Mouse (Mus musculus) mesoderm, embryonic 11.5 days (tissue): ENCODE measurements around the gene Fam107b.

Source experiments
- DNase-seq: peaks from one replicate; pipeline ENCODE4 v3.0.0-alpha.2; 2012; ENCODE audit warnings: low read depth, low spot score

The Fam107b gene

DNA sequence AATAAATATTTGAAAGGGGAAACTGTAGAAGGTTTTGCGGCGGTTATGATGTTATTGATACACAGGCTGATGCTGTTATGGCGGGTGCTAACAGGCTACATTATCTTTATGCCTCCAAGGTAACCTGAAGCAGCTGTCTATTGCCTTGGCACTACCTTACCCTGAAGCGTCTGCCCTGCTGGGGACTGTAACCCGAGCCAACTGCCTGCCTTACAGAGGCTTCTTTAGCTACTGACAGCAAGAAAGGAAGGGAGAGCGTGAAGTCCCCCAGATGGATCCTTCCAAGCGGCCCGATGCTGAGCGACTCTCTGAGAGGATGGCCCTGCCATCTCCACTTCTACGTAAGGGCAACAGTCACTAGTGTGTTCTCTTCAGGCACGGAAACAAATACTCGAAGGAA, at the start of gene Fam107b:
Gene Fam107b, plus strand, starts transcription at position 303 of the 400 bp plus-strand sequence.
- no peak for DNase-seq

DNA sequence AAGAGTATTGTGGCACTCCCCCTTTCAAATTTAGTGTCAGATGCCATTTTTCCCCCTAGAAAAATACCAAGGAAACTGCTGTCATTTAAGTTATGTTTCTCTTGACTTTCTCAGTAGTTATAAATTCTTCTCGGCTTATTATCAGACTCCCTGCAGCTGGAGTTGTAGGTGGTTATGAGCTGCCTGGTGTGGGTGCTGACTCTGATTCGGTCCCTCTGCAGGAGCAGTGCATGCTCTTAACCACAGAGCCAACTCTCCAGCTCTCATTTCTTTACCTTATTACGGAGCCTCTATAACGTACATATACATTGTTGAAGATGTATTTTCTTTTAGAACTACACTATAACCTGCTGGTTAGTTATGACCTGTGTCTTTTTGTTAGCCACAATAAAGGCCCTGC, 47.7 kb upstream of the Fam107b start:
- no peak for DNase-seq

DNA sequence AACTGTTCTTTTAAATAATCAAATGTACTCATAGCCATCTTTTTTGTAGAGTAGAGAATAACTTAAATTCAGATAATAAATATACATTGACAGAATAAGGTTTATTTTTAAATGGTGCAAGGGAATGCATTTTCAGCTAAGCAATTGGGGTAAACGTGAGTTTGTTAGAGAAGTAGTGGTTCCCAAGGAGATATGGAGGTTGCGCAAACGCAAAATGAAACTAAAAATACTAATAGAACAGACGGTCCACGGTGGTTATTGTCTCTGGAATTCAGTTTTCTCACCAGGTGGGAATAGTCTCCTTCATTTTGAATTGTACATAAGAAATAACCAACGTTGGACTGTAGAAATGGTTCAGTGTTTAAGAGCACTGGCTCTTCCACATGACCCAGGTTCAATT, 44.0 kb upstream of the Fam107b start:
- no peak for DNase-seq

DNA sequence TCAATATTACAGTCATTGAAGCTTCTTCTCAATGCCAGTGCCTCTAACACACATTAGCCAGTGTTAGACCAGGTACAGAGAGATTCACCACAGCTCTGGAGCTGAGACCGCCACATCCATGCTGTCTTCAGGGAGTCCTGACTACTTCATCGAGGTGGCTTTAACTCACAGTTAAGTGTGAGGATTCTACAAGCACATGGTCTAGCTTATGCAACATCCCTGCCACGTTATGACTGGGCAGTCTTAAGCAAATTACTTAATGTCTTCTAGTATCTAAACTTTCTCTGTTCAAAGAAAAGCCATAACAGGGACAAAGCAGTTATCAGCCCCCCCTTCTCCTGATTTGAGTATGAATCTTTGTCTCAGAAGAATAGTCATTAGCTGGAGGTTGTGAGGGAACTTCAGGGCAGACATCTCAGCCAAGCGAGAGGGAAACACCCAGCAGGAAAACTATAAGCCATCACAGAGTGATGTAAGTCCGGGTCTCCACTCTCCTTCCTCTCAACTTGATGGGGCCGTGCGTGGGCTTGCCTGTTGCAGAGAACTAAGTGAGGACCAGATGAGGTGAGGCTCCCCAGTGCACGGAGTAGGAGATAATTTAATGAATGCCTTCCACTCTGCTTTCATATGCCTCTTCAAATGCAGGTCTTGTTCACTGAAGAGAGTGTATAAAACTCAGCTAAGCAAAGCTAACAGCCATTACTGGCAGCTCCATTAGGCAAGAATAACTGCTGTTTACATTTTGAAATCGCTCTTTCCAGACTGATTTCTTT, 28.8 kb upstream of the Fam107b start:
- no peak for DNase-seq

DNA sequence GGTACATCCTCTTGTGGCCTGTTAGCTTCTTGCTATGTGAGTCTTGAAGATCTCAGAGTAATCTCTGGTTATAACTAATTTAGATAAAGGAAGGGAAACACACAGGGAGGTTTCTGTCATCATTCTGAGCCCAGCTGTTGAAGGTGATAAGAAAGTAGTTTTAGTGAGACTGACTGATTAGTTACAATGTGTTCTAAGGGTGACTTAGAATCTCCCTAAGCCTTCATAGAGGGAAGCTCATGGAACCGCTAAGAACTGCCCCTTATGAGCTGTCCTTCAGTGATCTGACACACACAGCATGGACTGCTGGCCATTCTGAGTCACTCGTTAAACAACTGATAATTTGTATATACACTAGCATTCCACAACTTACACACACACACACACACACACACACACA, 24.2 kb upstream of the Fam107b start:
- DNase-seq: no peak

DNA sequence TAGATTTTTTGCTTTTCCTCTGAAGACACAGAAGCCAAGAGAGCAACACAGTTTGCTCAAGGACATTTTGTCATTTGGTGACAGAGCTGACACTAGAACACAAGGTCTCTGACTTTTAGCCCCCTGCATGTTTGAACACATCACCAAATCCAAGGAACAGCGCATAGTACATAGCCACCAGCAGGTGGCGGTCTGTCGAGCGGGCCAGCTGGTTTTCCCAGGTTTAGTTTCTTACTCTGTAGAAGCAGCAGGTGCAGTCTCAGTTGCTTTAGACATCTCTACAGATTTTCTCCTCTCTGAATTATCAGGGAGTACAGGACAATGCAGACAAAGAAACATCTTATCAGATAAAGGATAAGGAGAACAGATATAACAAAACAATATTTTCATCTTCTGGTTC, 23.7 kb upstream of the Fam107b start:
- peak; percentile 70 for DNase-seq

DNA sequence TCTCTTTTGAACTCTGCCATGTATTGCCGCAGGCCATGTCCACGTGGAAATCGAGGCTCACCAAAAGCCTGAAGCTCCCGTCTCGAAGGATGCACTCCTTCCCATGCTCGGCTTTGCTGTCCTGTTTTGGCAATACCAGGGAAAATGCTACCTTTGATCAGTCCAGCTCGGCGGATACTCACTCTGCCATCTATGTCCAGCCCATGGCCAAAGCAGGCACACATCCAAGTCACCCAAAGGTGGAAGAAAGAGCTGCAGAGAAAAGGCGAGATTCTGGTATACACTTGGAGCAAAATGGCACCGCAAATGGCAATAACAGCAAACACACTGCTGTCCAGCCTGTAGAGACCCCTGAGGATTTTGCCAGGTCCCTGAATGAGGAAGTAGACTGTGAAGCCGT, 318 bp downstream of the Fam107b start:
- DNase-seq: no peak

DNA sequence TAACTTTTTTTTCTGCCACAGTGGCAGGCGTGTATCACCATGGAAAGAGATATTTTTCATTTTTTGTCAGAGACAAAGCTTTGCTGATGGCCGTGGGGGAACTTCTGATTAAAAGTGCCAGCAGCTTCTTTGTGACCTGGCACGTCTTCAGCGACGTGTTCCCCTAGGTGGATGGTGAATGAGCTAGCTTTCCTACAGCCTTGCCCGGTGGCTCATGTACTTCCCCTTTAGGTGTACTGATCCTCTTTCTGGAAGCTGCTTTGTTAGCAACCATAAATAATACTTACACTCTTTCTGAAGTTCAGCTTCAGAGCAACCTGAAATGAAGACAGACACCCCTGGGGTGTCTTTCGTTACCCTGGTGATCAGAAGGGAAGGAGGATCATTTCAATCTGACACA, 3.6 kb downstream of the Fam107b start:
- DNase-seq: no peak

DNA sequence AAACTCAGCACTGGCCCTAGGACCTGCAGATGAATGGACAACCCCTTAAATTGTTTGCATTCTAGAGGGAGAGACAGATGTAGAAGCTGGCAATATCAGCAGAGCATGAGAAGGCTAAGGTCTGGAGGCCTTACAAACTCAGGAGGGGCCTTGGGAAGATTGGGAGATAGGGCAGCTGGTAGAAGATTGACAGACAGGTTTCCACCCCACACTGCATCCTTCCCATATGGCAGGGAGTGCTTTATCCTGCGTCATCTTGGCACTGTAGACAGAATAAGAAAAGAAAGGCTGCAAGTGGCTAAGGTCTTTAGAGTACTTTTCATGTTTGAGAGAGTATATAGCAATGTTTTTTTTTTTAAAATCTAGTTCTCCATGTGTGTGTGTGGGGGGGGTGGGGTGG, 4.9 kb downstream of the Fam107b start:
- no peak for DNase-seq

DNA sequence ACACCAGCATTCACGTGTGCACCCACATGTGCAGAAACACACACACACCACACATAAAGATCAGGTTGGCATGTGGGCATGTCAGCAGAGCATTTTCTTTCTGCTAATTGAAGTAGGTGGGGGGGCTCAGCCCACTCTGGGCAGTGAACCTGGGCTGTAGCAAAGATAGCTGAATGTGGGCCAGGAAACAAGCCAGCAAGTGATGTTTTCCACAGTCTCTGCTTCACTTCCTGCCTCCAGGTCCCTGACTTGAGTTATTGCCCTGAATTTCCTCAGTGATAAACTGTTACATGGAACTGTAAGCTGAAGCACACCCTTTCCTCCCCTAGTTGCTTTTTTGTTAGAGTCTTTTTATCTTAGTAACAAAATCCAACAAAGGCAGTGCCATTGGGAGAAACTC, 6.1 kb downstream of the Fam107b start:
- no peak for DNase-seq

DNA sequence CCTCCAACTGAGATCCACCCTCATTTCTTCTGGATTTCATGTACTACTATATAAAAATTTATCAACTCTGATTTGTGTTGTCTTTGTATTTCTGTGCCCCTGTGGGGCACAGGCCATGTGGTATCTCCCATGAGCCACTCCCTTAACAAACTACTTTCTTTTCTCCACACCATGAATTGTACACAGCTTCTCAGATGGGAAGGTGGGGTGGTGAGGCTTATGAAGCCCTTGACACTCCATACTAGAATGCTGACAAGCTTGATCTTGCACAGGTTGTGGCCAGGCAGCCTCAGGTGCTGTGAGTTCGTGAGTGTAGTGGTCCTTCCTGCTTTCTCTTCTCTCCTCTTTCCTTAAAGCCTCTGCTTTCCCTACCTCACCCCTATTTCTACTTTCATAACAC, 6.9 kb downstream of the Fam107b start:
- DNase-seq: no peak

DNA sequence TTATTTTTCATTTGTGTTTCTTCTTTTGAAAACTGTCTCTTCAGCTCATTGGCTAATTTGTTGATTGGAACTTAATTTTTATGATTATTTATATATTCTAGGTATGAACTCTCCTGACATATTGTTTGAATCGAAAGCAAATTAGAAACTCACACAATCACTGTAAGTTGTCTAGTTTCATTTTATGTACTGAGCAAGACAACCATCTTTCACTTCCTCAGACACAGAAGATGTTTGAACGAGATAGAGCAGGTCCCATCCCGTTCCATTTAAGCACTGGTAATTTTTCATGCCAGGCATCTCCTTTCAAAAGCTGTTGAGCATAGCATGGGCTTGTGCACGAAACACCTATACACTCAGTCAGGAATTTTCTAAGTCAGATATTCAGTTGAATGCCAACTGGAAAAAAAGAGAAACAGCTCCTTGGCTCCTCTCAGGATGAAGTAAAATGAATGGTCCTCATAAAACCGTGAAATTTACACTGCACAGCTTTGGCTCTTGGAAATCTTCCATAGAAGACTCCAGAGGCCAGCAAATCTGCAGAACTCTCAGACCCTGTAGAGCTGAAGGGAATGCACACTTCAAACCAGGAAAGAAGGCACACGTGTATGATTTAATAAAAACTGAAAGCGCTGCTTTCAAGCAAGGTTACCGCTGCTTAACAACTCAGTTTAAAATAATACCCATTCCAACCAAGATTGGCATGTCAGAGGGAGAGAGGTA, 8.1 kb downstream of the Fam107b start:
- DNase-seq: no peak

DNA sequence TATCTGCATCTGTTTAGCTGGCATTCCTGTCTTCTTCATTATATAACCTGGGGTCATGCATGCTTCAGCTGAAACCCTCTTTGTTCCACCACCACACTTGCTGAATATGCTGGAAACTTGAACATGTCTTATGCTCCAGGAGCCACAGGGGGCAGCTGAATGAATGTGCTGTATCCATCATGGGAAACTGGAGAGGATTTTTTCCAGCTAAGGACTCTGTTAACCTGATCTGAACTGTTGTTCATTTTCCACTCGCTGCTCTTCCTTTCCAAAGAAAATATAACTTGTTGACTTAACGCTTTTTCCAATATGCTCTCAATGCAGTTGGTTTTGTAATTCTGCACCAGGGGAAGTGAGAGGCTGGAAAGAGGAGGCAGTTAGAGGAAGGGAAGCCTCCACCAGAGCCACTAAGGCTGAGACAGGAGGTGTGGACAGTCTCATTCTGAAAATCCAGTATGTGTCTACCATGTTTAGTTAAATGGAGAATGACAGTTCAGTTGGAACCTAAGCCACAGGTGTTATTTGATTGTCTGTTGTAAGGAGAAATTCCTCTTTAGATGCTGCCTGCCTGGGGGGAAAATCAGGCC, 9.1 kb downstream of the Fam107b start:
- peak; percentile 10 for DNase-seq

DNA sequence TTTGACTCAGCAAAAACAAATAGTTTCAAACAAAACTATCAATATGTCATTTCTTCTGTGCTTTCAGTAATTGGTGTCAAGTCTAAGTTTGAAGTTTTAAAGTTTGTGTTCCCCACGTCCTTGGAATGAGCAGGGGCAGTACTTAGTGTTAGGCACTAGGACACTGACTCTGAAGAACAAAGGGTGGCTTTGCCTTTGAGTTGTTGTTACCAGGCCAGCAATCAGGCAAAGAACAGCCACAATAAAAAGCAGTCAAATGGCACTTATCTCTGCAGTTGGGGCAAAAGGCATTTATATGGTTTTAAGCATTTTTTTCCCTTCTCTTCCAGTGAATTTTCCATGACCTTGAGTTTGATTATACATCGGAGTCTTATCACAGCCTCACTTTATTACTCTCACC, 12.5 kb downstream of the Fam107b start:
- DNase-seq: no peak

DNA sequence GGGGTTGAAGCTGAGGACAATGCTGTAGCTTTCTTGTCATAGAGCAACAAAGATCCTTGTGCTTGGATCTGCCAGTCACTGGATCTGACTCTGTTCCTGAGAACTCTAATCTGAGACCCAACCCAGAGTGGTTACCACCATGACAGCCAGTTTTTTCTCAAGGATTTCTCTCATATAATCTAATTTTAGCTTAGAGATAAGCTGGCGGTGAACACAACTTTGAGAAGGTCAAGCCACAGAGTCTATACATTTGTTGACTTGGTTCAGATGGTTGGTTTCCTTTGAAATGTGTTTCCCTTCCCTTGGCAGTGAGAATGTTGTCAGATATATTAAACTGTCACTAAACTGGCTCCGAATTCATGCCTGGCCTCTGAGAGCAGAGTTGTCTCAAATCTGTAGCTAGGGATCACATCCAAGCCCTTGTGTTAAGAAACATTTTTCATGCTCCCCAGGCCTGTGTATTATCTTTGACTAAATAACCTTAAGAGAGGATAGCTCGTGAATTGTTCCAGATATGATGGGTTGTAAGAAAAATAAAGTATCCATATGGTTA, 15.0 kb downstream of the Fam107b start:
- DNase-seq: no peak

DNA sequence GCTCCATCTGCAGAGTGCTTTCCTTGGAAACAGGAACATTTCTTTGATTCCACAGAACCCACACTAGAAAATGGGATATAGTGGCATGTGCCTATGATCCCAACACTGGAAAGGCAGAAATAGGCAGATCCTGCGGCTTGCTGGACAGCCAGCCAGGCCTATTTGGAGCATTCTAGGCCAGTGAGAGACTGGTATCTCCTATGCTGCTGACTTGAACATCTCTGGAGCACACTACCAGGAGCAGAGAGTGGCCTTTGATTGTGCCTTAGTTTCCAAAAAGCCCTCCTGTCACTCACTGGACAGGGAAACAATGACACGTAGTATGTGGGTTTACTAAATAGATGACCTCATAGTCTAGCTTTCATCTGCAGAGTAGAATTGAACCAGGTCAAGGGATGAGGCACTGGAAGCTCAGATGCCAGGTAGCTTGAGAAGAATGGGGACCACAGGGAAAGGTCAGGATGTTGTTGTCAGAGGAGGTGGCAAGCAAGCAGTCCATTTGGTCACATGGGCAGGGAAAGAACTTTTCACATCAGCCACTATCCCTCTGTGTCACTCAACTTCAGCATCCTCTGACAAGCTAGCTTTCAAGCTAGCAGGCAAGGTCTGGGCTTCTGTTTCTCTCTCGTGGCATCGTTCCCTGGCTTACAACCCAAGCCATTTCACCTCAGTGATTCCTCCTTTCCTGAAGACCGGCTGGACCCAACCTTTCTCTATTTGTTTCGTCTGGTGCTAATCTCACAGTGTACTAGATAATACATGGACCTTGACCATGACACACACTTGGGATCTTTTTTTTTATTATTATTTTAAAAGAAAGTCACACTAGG, 20.0 kb downstream of the Fam107b start:
- no peak for DNase-seq

DNA sequence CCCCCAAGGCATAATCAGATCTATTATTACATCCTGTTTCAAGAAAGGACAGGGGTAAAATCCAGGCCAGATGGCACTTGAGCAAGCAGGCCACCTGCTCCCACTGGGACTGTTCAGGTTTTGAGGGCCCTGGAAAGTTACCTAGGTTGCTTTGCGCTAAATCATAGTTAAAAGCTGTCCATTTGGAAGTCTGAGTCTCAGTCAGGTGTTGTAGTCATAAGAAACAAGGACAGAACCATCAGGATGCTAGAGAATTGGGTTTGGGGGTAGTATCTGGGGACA, 20.6 kb downstream of the Fam107b start:
- DNase-seq: no peak

DNA sequence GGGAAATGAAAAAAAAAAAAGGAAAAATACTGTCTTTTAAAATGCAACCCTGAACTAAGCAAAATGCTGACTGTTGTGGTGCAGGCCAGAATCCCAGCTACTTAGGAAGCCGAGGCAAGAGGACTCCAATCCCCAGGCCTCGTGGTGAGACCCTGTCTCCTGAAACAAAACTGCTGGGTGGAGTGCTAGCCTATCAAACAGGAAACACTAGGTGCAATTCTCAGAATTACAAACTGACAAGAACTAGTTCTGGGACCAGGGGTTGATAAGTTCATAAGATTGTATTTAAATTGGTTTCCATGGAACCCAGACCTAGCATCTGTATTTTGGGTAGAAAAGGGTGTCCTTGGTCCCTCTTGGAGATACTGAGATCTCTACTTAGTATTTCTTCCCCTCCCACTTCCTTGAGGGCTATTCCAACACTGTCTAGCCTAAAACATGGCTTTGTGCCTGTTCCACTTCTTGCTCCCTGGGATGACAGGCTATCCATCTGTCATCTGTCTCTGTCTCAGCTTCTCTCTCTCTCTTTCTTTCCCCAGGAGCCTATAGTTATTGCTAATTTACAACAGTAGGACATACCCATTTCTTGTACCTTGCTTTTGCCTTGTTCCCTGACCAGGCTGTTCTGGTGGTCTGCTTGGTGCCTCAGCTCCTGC, 24.5 kb downstream of the Fam107b start:
- no peak for DNase-seq

DNA sequence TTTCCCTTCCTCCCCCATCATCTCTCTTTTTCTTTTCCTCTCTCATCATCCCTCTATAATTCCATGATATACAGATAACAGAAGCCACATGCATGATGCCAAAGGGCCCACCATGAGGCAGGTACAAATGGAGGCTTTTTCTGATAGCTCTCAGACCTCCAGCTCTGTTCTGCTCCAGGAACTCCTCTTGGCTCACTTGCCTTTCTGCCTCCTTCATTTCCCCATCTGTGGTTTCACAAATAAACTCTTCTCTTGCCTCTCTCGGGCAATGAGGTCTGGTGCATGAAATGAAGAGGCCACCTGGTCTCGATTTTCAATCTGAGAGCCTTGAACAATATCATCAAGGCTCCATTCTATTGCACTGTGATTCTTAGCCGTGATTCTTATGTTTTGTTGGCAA, 30.1 kb downstream of the Fam107b start:
- DNase-seq: no peak

DNA sequence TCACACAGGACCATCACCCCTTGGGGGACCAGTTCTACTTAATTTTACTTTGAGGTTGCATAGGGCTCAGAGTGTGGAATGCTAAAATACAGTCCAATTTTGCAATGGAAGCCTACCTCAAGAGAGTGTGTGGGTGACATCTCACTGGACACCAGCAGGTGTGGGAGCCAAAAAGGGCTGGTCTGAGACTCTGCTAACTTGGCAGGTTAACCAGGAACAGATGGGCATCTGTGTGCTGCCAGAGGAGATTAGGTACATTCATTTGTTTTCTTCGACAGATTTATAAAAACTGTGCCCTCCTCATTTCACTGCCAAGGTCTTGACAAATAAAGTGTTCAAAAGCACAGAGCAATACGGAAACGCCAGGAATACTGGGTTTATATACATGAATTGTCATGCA, 32.3 kb downstream of the Fam107b start:
- no peak for DNase-seq

DNA sequence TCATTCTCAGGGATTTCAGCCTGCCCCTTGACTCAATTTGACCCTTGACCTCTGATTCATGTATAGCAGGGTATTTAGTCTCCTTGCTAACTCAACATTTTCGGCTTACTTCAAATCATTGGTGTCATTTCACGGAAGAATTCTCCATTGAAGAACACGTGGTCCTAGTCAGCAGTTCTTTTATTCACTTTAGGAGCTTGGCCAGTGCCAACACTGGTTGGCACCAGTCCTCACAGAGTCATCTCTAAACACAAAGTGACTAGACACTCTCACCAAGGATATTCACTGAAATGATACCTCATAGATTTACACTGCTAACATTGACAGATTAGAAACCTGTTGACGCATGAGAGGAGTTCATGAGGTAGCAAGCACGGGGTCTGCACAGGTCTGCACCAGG, 32.9 kb downstream of the Fam107b start:
- DNase-seq: no peak
